Mouse (Mus musculus) G1E (cell line): ENCODE data around the gene Stim1.

Experiments
- CTCF ChIP-seq: IDR thresholded peaks from 2 replicates; pipeline ENCODE4 v1.5.1; 2012; ENCODE audit warnings: low read depth, low read length, inconsistent platforms, mixed read lengths
- POLR2AphosphoS5 ChIP-seq: IDR thresholded peaks from 2 replicates; pipeline ENCODE4 v1.6.1; 2012; ENCODE audit warnings: low read depth, low read length, inconsistent platforms; ENCODE audit not compliant: insufficient replicate concordance
- TAL1 ChIP-seq: conservative IDR thresholded peaks from 2 replicates; pipeline ENCODE4 v1.6.1; 2012; ENCODE audit warnings: low read depth, low read length, inconsistent platforms, mixed read lengths

DNA sequence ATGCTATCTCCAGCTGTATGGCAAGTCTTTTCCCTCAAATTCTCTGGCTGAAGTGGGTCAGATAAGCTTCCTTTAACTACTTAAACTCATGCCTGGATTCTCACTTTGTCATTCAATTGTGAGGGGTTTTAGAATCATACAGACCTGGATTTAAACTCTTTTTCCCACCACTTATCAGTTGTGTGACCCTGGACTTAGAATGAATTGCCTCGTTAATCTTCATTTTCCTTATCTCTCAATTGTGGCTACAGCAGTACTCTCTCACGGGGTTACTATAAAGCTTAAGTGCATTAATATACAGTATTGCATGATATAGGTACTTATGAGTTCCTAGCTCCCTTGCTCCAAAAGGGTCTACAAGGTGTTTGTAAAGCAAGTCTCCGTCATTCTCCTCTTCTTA is 24.7 kb upstream of the Stim1 start:
- TF ChIP-seq CTCF (no peak), POLR2AphosphoS5 (no peak), TAL1 (no peak)
